8 mouse cellular contexts compared by ENCODE assay signal in the genomic region with DNA sequence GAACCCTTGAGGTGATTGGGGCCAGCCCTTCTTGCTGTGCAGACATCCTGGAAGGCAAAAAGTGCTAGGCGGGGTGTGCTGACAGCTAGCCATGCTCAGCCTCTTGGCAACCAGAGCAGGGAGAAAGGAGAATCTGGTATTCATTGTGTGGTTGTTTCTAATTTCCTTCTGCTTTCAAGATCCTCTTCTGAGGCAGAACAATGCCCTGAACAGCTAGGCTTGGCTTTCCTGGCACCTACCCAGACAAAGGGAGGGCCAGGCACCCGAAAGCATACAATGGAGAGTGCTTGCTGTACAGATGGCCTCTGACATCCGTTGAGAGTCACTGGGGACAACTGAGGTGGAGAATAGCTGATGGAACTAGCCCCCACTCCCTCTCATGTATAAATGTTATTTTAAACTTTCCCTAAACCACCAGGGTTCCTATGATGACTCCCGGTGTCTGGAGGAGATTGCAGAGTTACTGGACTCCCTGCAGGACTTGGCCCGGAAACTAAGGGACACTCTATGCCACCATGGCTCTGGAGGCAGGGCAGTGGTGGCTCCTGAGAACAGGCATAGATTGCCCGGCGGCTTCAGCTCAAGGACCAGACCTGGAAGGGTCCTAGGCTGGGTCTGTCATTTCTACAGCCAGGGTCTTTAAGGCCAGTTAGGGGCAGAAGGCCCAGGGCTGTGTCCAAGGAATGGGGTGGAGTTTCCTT. TPM values are rescaled to one million over a fixed set of nuclear protein-coding genes. Genes with fewer than 3 reads are reported as not detected.
DNase-seq lines count a peak whose midpoint lies in the region; ATAC-seq lines count a peak whose summit lies in the region.

No protein-coding gene starts in this region.

- DNase-seq in right cerebral cortex, adult 18-20 months, result peak; percentile 21
- DNase-seq in right cerebral cortex, postnatal 25 days, result no peak
- peak; percentile 81 for DNase-seq in heart, postnatal 25 days (ENCODE audit: low spot score)
- peak; percentile 74 to 75 for DNase-seq in kidney, postnatal 36 days
- DNase-seq in lung, postnatal 4 days, result peak; percentile 84 to 89
- DNase-seq in splenic B cell, adult 2 months (ENCODE audit: low read depth, low spot score), result peak; percentile 73
- DNase-seq in thymus, postnatal 14 days, result no peak

- peak overlapping the region; percentile 41 for H3K9ac ChIP-seq in embryonic facial prominence, embryonic 13.5 days

- H3K27me3 ChIP-seq in embryonic facial prominence, embryonic 13.5 days, result no peaks in the 10 kb centered on the region
- no peaks in the 10 kb centered on the region for H3K27me3 ChIP-seq in splenic B cell, adult 2 months (ENCODE audit: control insufficient read depth, insufficient read depth, low read length, poor library complexity, severe bottlenecking)

- no peak for ATAC-seq in embryonic facial prominence, embryonic 13.5 days (ENCODE audit: insufficient number of reproducible peaks, insufficient read depth, low FRiP score, low TSS enrichment, low read depth)

- H3K9me3 ChIP-seq in embryonic facial prominence, embryonic 13.5 days, result no peaks in the 10 kb centered on the region

- intact Hi-C loops in heart, postnatal 25 days (cut with DNase I), result loop anchor here (5.0 kb wide), 1 partner anchor 39 kb away; no protein-coding TSS in a partner anchor

- peak overlapping the region; percentile 24 for H3K4me2 ChIP-seq in embryonic facial prominence, embryonic 13.5 days

- 49% methylated on average over 7 of the region's 7 CpGs for WGBS in embryonic facial prominence, embryonic 13.5 days

- no peak overlapping the region for H3K4me3 ChIP-seq in embryonic facial prominence, embryonic 13.5 days

- no peaks in the 10 kb centered on the region for H3K36me3 ChIP-seq in embryonic facial prominence, embryonic 13.5 days
- H3K36me3 ChIP-seq in splenic B cell, adult 2 months (ENCODE audit: control insufficient read depth, insufficient read depth, low read length, poor library complexity, severe bottlenecking), result no peaks in the 10 kb centered on the region

- peak overlapping the region; percentile 89 for H3K27ac ChIP-seq in embryonic facial prominence, embryonic 13.5 days

- H3K4me1 ChIP-seq in embryonic facial prominence, embryonic 13.5 days, result peaks cover 29% of the 10 kb centered on the region

RNA-seq across cellular contexts. Expression of gene Scgb1a1, which starts 16.2 kb away (rescaled TPM):
- not detected in 2 replicates for polyA plus RNA-seq in embryonic facial prominence, embryonic 13.5 days (2015; fragmentation: Nextera tagmentation; extraction: Ambion mirVana)
- total RNA-seq in heart, postnatal 25 days (2021), result 1 to 10 TPM in 1 of 2 experiments, not detected in 1; 3.6 TPM

Comparison
In these comparisons a context has a peak if more than half of its experiments do, and no peak if none do; other contexts are left out.
1. DNase-seq: peak in right cerebral cortex, adult 18-20 months (single experiment), heart, postnatal 25 days (single experiment), kidney, postnatal 36 days (2 of 2), lung, postnatal 4 days (2 of 2) and splenic B cell, adult 2 months (single experiment); none in right cerebral cortex, postnatal 25 days (single experiment) and thymus, postnatal 14 days (single experiment).